Mouse (Mus musculus): ENCODE data around the gene March10. TPM values are rescaled to one million over a fixed set of nuclear protein-coding genes. Genes with fewer than 3 reads are reported as not detected.
A peak's percentile ranks its signal among the peaks of the same experiment; 100 is the strongest.

The March10 gene
- polyA plus RNA-seq, 2 experiments, result 0.18 TPM; not detected in 1

DNA sequence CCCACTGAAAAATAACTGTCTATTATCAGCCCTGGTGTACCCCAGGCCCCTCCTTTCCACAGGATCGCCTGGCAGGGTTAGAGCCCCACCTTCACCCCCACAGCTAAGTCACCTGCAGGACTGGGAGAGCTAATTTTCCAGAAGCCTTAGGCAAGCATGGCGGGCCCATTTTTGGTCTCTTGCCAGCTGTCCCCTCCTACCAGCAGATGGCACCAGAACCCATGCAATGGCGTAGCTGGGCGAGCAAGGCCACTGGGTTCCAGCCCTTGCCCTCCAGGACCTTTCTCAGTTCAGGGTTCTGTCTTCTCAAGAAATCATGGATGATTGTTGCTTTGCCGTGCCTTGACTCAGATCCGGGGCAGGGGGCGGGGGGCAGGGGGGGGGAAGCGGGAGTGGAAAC is 124.1 kb downstream of the March10 start:
- Histone ChIP-seq H3K27me3 (ENCODE audit: control insufficient read depth, insufficient read depth, low read length) (no peaks in the 10 kb centered on the region), H3K4me2 (replicated peaks; ENCODE audit: low read depth, low read length, severe bottlenecking) (no peak overlapping the region), H3K9ac (ENCODE audit: low read depth, low read length, severe bottlenecking) (no peak overlapping the region), H3K9me3 (ENCODE audit: control insufficient read depth, low read length) (no peaks in the 10 kb centered on the region), H3K4me3 (replicated peaks; ENCODE audit: low read length) (no peak overlapping the region), H3K4me1 (ENCODE audit: control insufficient read depth, insufficient read depth, low read length) (peaks cover 3% of the 10 kb centered on the region; the same call in 1 of the 2 replicates), H3K36me3 (ENCODE audit: control insufficient read depth, insufficient read depth, low read length) (peaks cover 73% of the 10 kb centered on the region), H3K27ac (replicated peaks; ENCODE audit: low read depth, low read length) (no peak overlapping the region)
- ATAC-seq (ENCODE audit: low FRiP score, low read depth) (0 out of 2 replicates have a peak, but pooled peaks have one; percentile 10), DNase-seq (ENCODE audit: low spot score) (no peak)
- 61% methylated on average over 8 of the region's 8 CpGs for WGBS
- no peak for TF ChIP-seq POLR2A (IDR thresholded peaks at IDR 0.05; ENCODE audit: borderline replicate concordance, extremely low read depth, insufficient read depth, insufficient read length)

DNA sequence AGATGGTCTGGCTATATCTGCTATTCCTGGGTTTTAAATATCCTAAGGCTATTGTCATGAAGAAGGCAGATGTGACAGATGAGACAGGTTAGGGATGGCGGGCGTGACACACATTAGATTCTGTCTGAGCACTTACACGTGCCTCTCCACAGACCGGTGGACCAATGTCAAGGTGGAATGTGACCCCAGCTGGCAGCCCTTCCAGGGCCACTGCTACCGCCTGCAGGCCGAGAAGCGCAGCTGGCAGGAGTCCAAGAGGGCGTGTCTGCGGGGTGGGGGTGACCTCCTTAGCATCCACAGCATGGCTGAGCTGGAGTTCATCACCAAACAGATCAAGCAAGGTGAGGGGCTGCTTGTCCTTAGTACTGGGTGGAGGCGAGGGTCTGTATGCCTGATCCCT is 124.8 kb downstream of the March10 start:
- no peak for ATAC-seq (ENCODE audit: low FRiP score, low read depth)
- peaks cover 3% of the 10 kb centered on the region; the same call in 1 of the 2 replicates for H3K4me1 ChIP-seq (ENCODE audit: control insufficient read depth, insufficient read depth, low read length)

DNA sequence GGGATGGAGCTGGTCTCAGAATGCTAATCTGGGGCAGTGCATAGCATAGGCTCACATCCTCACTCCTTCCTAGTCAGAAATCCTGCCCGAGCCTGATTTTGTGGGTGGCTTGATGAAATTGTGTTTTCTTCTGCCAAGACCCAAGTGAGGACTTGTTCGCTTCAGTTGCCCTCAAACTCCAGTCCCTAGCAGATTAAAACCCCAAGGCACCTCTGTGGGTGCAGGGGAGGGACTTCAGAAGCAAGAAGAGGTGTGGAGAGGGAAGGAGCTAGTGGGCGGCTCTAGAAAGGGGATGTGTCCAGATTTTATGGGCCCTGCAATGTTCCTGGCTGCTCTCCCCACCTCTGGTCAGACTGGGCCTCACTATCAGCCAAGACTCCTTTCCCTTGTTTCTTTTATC is 125.4 kb downstream of the March10 start:
- TF ChIP-seq POLR2A (IDR thresholded peaks at IDR 0.05; ENCODE audit: borderline replicate concordance, extremely low read depth, insufficient read depth, insufficient read length), result no peak
- Histone ChIP-seq H3K27ac (replicated peaks; ENCODE audit: low read depth, low read length) (no peak overlapping the region), H3K9me3 (ENCODE audit: control insufficient read depth, low read length) (no peaks in the 10 kb centered on the region), H3K4me3 (replicated peaks; ENCODE audit: low read length) (no peak overlapping the region), H3K27me3 (ENCODE audit: control insufficient read depth, insufficient read depth, low read length) (no peaks in the 10 kb centered on the region), H3K4me2 (replicated peaks; ENCODE audit: low read depth, low read length, severe bottlenecking) (no peak overlapping the region), H3K9ac (ENCODE audit: low read depth, low read length, severe bottlenecking) (no peak overlapping the region), H3K36me3 (ENCODE audit: control insufficient read depth, insufficient read depth, low read length) (peaks cover 73% of the 10 kb centered on the region), H3K4me1 (ENCODE audit: control insufficient read depth, insufficient read depth, low read length) (peaks cover 3% of the 10 kb centered on the region; the same call in 1 of the 2 replicates)
- DNase-seq (ENCODE audit: low spot score) (no peak), ATAC-seq (ENCODE audit: low FRiP score, low read depth) (no peak)
- WGBS, result 70% methylated on average over 3 of the region's 3 CpGs

More for the DNA sequence above, 124.8 kb downstream of the March10 start:
- H3K4me3 ChIP-seq (replicated peaks; ENCODE audit: low read length), result no peak overlapping the region
- no peak overlapping the region for H3K4me2 ChIP-seq (replicated peaks; ENCODE audit: low read depth, low read length, severe bottlenecking)
- no peak overlapping the region for H3K9ac ChIP-seq (ENCODE audit: low read depth, low read length, severe bottlenecking)
- no peak for TF ChIP-seq POLR2A (IDR thresholded peaks at IDR 0.05; ENCODE audit: borderline replicate concordance, extremely low read depth, insufficient read depth, insufficient read length)
- no peak for DNase-seq (ENCODE audit: low spot score)
- no peaks in the 10 kb centered on the region for H3K9me3 ChIP-seq (ENCODE audit: control insufficient read depth, low read length)
- H3K27me3 ChIP-seq (ENCODE audit: control insufficient read depth, insufficient read depth, low read length), result no peaks in the 10 kb centered on the region
- no peak overlapping the region for H3K27ac ChIP-seq (replicated peaks; ENCODE audit: low read depth, low read length)
- WGBS, result 38% methylated on average over 10 of the region's 10 CpGs
- peaks cover 73% of the 10 kb centered on the region for H3K36me3 ChIP-seq (ENCODE audit: control insufficient read depth, insufficient read depth, low read length)

DNA sequence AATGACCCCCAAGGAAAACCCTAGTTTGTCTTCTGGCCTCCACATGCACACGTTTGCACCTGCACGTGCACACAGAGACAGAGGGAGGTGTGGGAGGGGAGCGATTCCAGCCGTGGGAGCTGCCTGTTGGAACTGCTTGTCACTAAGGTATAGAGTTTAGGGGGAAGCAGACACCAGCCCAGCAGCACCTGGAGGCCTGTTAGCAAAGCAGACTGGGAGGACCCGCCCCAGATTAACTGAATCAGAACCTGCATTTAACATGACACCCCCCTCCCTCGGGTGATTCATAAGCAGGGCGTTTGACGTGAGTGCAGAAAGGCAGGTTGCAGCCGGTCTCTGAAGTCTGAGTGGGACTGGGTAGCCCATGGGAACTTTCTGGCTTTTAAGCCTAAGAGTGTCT is 126.6 kb downstream of the March10 start:
- H3K4me3 ChIP-seq (replicated peaks; ENCODE audit: low read length), result no peak overlapping the region
- peaks cover 72% of the 10 kb centered on the region for H3K36me3 ChIP-seq (ENCODE audit: control insufficient read depth, insufficient read depth, low read length)
- ATAC-seq (ENCODE audit: low FRiP score, low read depth) (no peak), DNase-seq (ENCODE audit: low spot score) (no peak)
- no peak overlapping the region for H3K9ac ChIP-seq (ENCODE audit: low read depth, low read length, severe bottlenecking)
- no peaks in the 10 kb centered on the region for H3K9me3 ChIP-seq (ENCODE audit: control insufficient read depth, low read length)
- no peak for TF ChIP-seq POLR2A (IDR thresholded peaks at IDR 0.05; ENCODE audit: borderline replicate concordance, extremely low read depth, insufficient read depth, insufficient read length)
- no peaks in the 10 kb centered on the region for H3K27me3 ChIP-seq (ENCODE audit: control insufficient read depth, insufficient read depth, low read length)
- H3K27ac ChIP-seq (replicated peaks; ENCODE audit: low read depth, low read length), result no peak overlapping the region
- 52% methylated on average over 9 of the region's 9 CpGs for WGBS
- peaks cover 3% of the 10 kb centered on the region; the same call in 1 of the 2 replicates for H3K4me1 ChIP-seq (ENCODE audit: control insufficient read depth, insufficient read depth, low read length)
- no peak overlapping the region for H3K4me2 ChIP-seq (replicated peaks; ENCODE audit: low read depth, low read length, severe bottlenecking)

DNA sequence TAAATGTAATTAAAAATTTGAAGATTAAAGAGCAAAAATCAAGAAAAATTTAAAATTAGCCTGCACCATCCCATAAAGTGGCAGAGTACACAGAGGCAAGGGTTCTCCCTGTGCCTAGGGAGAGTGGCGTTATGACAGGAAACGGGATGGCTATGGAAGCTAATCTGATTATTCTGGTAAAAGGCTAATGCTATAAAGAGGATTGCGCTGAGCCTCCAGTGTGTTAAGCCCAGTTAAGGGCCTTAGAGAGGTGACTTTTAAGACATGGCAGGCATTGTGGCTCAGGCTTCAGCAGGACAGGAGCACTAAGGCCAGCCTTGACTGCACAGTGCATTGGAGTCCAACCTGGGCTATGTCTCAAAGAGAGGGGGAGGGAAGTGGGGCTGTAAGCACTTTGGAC is 129.4 kb downstream of the March10 start:
- H3K27me3 ChIP-seq (ENCODE audit: control insufficient read depth, insufficient read depth, low read length), result no peaks in the 10 kb centered on the region
- no peak overlapping the region for H3K27ac ChIP-seq (replicated peaks; ENCODE audit: low read depth, low read length)
- H3K9me3 ChIP-seq (ENCODE audit: control insufficient read depth, low read length), result no peaks in the 10 kb centered on the region
- DNase-seq (ENCODE audit: low spot score), result no peak
- peaks cover 3% of the 10 kb centered on the region; the same call in 1 of the 2 replicates for H3K4me1 ChIP-seq (ENCODE audit: control insufficient read depth, insufficient read depth, low read length)
- H3K9ac ChIP-seq (ENCODE audit: low read depth, low read length, severe bottlenecking), result no peak overlapping the region
- WGBS, result 83% methylated on average over 3 of the region's 3 CpGs
- no peak overlapping the region for H3K4me3 ChIP-seq (replicated peaks; ENCODE audit: low read length)
- ATAC-seq (ENCODE audit: low FRiP score, low read depth), result no peak
- H3K4me2 ChIP-seq (replicated peaks; ENCODE audit: low read depth, low read length, severe bottlenecking), result no peak overlapping the region
- TF ChIP-seq POLR2A (IDR thresholded peaks at IDR 0.05; ENCODE audit: borderline replicate concordance, extremely low read depth, insufficient read depth, insufficient read length), result no peak
- H3K36me3 ChIP-seq (ENCODE audit: control insufficient read depth, insufficient read depth, low read length), result peaks cover 53% of the 10 kb centered on the region

DNA sequence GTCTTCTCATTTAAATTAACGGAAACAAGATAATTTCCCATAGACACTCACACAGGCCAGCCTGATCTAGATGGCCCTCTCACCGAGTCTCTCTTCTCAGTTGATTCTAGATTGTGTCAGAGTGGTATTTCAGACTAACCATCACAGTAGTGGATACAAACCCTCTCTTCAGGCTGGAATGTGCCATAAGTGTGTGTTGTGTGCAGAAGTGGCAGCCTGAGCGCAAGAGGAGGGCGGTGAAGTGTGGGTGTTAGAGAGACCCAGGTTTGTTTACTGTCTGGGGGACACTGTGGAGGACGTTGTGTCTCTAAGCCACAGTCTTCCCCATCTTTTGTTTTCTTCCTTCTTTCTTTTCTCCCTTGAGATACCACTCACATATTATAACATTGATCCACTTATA is 133.0 kb downstream of the March10 start:
- H3K4me2 ChIP-seq (replicated peaks; ENCODE audit: low read depth, low read length, severe bottlenecking), result no peak overlapping the region
- 93% methylated on average over 5 of the region's 5 CpGs for WGBS
- no peaks in the 10 kb centered on the region for H3K27me3 ChIP-seq (ENCODE audit: control insufficient read depth, insufficient read depth, low read length)
- DNase-seq (ENCODE audit: low spot score), result no peak
- H3K9ac ChIP-seq (ENCODE audit: low read depth, low read length, severe bottlenecking), result no peak overlapping the region
- no peak overlapping the region for H3K4me3 ChIP-seq (replicated peaks; ENCODE audit: low read length)
- no peak overlapping the region for H3K27ac ChIP-seq (replicated peaks; ENCODE audit: low read depth, low read length)
- no peaks in the 10 kb centered on the region for H3K9me3 ChIP-seq (ENCODE audit: control insufficient read depth, low read length)
- TF ChIP-seq POLR2A (IDR thresholded peaks at IDR 0.05; ENCODE audit: borderline replicate concordance, extremely low read depth, insufficient read depth, insufficient read length), result no peak
- ATAC-seq (ENCODE audit: low FRiP score, low read depth), result no peak
- peaks cover 38% of the 10 kb centered on the region for H3K36me3 ChIP-seq (ENCODE audit: control insufficient read depth, insufficient read depth, low read length)
- H3K4me1 ChIP-seq (ENCODE audit: control insufficient read depth, insufficient read depth, low read length), result no peaks in the 10 kb centered on the region
